Mouse (Mus musculus) lung, postnatal 10 days (tissue): ENCODE measurements around the gene March9.
A peak's percentile ranks its signal among the peaks of the same experiment; 100 is the strongest.

Experiments used
- DNase-seq: peaks from one replicate; pipeline ENCODE4 v3.0.0; 2021

March9 gene

DNA sequence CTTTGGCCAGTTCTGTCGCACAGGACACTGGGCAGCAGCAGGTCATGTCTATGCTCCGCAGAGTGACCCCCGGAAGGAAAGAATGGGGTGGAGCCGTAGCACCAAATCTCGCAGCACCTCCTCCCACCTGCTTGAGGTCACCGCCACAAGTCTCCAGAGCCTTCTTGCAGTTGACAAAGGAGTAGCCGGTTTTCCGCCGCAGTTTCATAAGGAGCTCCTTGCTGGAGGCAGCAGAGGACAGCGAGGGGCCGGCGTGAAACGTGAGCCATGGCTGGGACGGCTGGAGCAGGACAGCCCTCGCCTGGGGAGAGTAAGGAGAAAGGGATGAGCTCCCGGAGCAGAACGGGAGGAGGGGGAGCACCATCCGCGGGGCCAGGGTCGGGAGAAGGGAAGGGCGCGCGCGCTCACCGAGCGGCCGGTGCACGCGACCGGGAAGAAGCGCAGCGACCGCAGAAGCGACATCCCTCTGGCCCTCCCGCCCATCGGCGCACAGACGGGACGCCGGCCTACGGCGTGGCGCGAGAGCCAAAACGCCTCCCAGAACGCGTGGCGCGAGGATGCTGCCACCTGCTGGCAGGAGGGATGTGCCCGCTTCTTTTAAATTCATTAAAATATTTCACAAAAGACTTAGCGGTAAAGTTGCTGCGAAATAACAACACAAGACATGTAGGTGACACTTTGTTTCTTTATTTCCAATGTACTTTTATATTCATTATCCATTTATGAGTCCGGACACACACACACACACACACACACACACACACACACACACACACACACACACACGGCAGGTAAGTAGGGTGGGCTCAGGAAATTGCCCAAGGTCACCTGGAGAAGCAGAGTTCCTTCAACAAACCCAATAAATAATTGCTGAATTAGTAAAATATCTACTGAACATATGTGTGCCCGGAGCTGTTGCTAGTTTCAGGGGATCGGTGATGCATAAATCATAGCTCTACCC lies 29.4 kb downstream of the March9 start, which contains the start of gene Tsfm:
TSS of gene Tsfm (minus strand) at position 505 of the 961 bp plus-strand sequence.
- peak; percentile 94 for DNase-seq

DNA sequence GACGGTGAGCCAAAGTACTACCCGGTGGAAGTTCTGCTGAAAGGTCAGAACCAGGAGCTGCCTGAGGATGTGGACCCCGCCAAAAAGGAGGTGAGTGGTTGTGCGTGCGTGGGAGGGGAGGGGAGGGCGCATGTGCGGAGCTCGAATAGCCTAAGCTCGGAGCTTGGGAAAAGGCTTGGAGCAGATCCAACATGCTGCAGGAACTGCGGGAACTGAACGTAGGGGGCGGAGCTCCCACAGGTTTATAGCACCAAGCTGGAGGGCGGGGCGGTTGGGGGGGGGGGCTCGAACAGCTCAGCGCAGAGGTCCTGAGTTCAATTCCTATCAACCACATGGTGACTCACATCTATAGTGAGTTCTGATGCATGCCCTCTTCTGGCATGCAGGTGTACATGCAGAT lies 41.6 kb downstream of the March9 start:
- DNase-seq: no peak

DNA sequence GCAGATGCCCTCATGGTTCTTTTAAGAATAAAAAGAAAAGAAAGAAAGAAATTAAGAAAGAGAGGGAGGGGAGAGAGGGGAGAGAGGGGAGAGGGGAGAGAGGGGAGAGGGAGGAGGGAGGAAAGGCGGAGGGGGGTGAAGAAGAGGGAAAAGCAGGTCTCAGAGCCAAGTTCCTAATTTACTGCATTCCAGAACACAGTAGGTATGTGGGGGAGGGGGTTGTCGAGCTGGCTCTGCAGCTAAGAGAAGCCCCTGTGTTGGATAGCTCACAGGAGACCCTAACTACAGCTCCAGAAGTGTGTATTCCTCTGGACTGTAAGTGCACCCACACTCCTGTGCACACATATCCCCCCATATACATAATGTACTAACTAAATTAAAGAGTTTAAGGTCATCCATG lies 42.9 kb downstream of the March9 start:
- no peak for DNase-seq

DNA sequence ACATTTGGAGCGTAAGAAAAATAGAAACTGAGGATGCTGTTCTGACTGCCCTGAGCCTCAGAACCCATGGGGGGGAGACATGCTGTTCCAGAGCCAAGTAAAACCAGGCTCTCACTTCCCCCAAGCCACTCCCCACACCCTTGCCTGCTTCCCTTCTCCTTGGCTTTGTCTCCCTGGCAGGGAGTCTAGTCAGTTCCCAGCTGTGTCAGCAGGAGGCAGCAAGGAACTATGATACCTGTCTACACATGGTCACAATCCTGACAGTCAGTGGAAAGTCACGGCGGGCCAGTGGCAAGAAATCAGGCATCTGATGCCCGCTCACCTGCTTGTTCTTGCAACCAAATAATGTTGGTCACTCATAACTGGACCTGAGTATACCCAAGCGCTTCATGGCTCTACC lies 43.5 kb downstream of the March9 start:
- DNase-seq: peak; percentile 38
